Mouse (Mus musculus): Measurements from ENCODE around the gene Olfr229. TPM values are rescaled to one million over a fixed set of nuclear protein-coding genes. Genes with fewer than 3 reads are reported as not detected.
"Not testable (repeated sequence)": the region's sequence is repeated elsewhere in the genome, so short reads cannot be mapped to it uniquely, and the experiment has no call there.

Gene Olfr229
- not detected in 2 replicates for polyA plus RNA-seq (2015; fragmentation: Nextera tagmentation; extraction: Ambion mirVana)

DNA sequence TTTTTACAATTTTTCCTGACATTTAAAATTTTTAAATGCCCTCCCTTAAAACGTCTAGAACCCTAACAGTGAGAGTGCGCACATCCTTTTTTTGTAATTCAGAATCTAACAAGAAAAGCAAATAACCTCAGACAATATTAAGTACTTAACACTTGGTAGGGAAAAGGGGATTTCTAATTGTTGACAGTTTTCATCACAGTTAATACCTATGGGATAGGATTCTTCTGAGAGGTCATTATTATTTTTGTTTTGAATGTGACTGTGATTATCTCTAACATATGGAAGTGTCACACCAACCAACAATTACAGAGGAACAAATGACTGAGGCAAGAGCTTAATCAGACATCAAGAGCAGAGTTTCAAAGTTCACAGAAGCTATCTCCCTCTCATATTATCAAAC, at the start of gene Olfr229:
Gene Olfr229, plus strand, starts transcription at position 301 of the 400 bp plus-strand sequence.
- DNase-seq (ENCODE audit: low spot score), result no peak

DNA sequence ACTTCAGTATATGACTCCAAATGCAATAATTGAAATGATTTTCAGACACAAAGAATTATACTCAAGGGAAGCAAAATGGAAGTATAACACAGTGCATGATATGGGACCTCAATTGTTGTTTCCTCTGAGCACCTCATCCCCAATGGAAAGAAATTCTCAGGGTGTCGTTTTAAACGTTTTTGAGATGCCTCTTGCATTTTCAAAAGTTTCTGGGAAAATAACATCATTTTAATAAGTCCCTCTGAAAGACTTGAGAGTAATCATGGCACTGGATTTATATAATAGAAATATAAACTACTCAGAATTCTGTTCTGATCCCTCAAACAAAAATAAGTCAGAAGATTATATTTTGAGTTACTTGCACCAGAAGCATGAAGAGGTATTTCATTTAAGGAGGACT, 41.0 kb upstream of the Olfr229 start, which contains the start of gene Olfr972:
Gene Olfr972, plus strand, starts transcription at position 301 of the 400 bp plus-strand sequence.
- WGBS, result 49% methylated on average over 2 of the region's 2 CpGs
- Histone ChIP-seq H3K4me3 (ENCODE audit: low read depth, low read length) (no peak within 1 kb of the TSS), H3K4me1 (ENCODE audit: insufficient read depth, low read depth, low read length) (no peaks in the 10 kb centered on the region)

More for the DNA sequence above, at the start of gene Olfr229:
- Histone ChIP-seq H3K27me3 (replicated peaks; ENCODE audit: insufficient read depth, low read length) (no peaks in the 10 kb centered on the region), H3K9ac (replicated peaks; ENCODE audit: low read depth) (no peak within 1 kb of the TSS), H3K27ac (ENCODE audit: low read length) (no peak within 1 kb of the TSS), H3K9me3 (ENCODE audit: low read length) (no peaks in the 10 kb centered on the region), H3K4me3 (ENCODE audit: low read depth, low read length) (no peak within 1 kb of the TSS), H3K4me2 (replicated peaks; ENCODE audit: low read depth, low read length) (no peak within 1 kb of the TSS), H3K36me3 (ENCODE audit: insufficient read depth, low read length) (no peaks in the 10 kb centered on the region), H3K4me1 (ENCODE audit: insufficient read depth, low read depth, low read length) (no peaks in the 10 kb centered on the region)
- no peak for TF ChIP-seq EP300 (IDR thresholded peaks at IDR 0.05)
- TF ChIP-seq CTCF (IDR thresholded peaks at IDR 0.05), result no peak
- no peak for ATAC-seq
- 67% methylated on average over 2 of the region's 2 CpGs for WGBS

DNA sequence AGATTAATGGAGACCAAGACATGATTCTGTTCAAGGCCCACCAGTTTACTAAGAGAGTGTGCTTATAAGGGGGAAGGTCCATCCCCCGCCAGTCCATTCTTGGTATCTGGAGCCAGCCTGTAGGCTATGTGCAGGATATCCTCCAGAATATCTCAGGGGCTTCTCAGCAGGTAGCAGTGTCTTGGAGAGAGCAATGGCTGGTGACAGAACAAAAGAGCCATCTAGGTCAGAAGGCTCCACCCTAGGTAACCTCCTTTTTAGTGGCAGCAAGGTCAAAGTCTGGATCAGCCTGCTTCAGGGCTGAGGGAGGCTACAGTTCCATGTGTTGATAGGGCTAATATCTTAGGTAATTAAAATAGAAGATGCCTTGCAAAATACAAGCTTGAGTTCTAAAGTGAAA, 35.1 kb upstream of the Olfr229 start:
- not testable (repeated sequence) for H3K9me3 ChIP-seq (ENCODE audit: low read length); H3K27ac ChIP-seq (ENCODE audit: low read length); ATAC-seq; H3K4me2 ChIP-seq (replicated peaks; ENCODE audit: low read depth, low read length); DNase-seq (ENCODE audit: low spot score); H3K9ac ChIP-seq (replicated peaks; ENCODE audit: low read depth); H3K4me1 ChIP-seq (ENCODE audit: insufficient read depth, low read depth, low read length); H3K27me3 ChIP-seq (replicated peaks; ENCODE audit: insufficient read depth, low read length); H3K36me3 ChIP-seq (ENCODE audit: insufficient read depth, low read length); H3K4me3 ChIP-seq (ENCODE audit: low read depth, low read length)
- WGBS, result 80% methylated on average over 1 of the region's 1 CpGs

More for the DNA sequence above, 41.0 kb upstream of the Olfr229 start, which contains the start of gene Olfr972:
- TF ChIP-seq CTCF (IDR thresholded peaks at IDR 0.05) (no peak), EP300 (IDR thresholded peaks at IDR 0.05) (no peak)
- no peak within 1 kb of the TSS for H3K27ac ChIP-seq (ENCODE audit: low read length)
- H3K9ac ChIP-seq (replicated peaks; ENCODE audit: low read depth), result no peak within 1 kb of the TSS
- no peak within 1 kb of the TSS for H3K4me2 ChIP-seq (replicated peaks; ENCODE audit: low read depth, low read length)
- ATAC-seq (no peak), DNase-seq (ENCODE audit: low spot score) (no peak)
- no peaks in the 10 kb centered on the region for H3K9me3 ChIP-seq (ENCODE audit: low read length)
- no peaks in the 10 kb centered on the region for H3K36me3 ChIP-seq (ENCODE audit: insufficient read depth, low read length)
- no peaks in the 10 kb centered on the region for H3K27me3 ChIP-seq (replicated peaks; ENCODE audit: insufficient read depth, low read length)

DNA sequence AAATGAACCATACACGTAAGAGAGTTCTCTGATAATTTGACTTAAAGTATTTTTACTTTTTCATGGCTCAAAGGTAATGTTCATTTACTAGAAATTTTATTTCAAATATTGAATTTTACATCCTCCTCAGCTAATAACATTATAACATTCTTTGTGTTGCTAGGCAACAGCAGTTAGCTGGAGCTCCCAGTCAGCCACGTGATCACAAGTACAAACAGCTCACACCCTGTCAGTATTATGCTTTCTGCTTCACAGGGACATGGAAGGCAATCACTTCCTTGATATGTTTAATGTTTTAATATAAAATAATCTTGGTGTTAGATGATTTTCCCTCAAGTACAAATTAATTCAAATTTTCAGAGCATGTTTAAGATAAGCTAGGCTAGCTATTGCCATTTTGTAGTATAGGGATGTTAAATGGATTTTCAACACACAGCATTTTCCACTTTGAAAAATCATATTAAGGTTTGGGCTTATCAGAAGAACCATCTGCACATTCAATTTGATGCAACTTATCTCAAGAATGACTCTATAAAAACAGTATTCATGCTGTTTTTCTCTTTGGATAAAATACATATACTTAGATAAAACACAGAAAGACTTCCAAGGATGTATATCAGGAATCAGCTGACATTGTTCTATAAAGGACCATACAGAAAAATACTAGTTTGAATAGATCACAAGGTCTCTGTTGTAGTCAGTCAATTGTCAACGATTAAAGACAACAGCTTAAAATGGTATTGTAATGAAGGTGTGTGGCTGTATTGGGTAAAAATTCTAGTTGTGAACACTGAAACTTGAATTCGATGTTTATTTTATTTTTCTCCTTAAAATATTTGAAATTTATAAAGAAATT, 29.4 kb upstream of the Olfr229 start:
- not testable (repeated sequence) for H3K27ac ChIP-seq (ENCODE audit: low read length); DNase-seq (ENCODE audit: low spot score); ATAC-seq; H3K4me2 ChIP-seq (replicated peaks; ENCODE audit: low read depth, low read length); H3K9me3 ChIP-seq (ENCODE audit: low read length); H3K4me3 ChIP-seq (ENCODE audit: low read depth, low read length); H3K36me3 ChIP-seq (ENCODE audit: insufficient read depth, low read length); H3K4me1 ChIP-seq (ENCODE audit: insufficient read depth, low read depth, low read length); H3K9ac ChIP-seq (replicated peaks; ENCODE audit: low read depth); H3K27me3 ChIP-seq (replicated peaks; ENCODE audit: insufficient read depth, low read length)
- no CpG with 5 or more reads among the region's 4 CpGs for WGBS

DNA sequence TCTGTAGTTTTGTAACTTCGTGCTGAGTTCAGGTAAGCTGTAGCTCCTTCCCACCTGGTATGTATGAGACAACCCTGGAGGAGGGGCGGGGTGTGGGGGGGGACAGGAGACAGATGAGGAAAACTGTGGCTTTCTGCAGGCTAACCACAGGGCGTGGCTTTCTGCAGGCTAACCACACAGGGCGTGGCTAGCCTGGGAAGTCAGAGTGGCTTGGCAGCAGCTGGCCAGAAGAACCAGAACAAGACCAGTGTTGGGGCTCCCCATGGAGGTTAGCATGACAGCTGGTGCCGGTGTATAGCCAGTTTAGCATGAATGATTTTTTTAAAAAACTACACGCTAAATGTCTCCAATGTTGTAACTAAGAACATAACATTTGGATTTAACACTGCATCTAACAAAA, 2.0 kb upstream of the Olfr229 start:
- Histone ChIP-seq H3K27ac (ENCODE audit: low read length) (no peak overlapping the region), H3K4me3 (ENCODE audit: low read depth, low read length) (no peak overlapping the region), H3K9me3 (ENCODE audit: low read length) (no peaks in the 10 kb centered on the region), H3K27me3 (replicated peaks; ENCODE audit: insufficient read depth, low read length) (no peaks in the 10 kb centered on the region), H3K4me2 (replicated peaks; ENCODE audit: low read depth, low read length) (no peak overlapping the region), H3K9ac (replicated peaks; ENCODE audit: low read depth) (no peak overlapping the region), H3K36me3 (ENCODE audit: insufficient read depth, low read length) (no peaks in the 10 kb centered on the region), H3K4me1 (ENCODE audit: insufficient read depth, low read depth, low read length) (no peaks in the 10 kb centered on the region)
- ATAC-seq (no peak), DNase-seq (ENCODE audit: low spot score) (no peak)
- TF ChIP-seq CTCF (IDR thresholded peaks at IDR 0.05), result no peak
- TF ChIP-seq EP300 (IDR thresholded peaks at IDR 0.05), result no peak
- 61% methylated on average over 6 of the region's 6 CpGs for WGBS

DNA sequence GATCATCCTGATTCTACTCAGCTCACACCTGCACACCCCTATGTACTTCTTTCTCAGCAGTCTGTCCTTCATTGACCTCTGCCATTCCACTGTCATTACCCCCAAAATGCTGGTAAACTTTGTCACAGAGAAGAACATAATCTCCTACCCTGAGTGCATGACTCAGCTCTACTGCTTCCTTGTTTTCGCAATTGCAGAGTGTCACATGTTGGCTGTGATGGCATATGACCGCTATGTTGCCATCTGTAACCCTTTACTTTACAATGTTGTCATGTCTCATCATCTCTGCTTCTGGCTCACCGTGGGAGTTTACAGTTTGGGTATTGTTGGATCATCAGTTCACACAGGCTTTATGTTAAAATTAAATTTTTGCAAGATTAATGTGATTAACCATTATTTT, 2.8 kb downstream of the Olfr229 start:
- DNase-seq (ENCODE audit: low spot score) (no peak), ATAC-seq (no peak; the same call in 1 of the 2 replicates)
- no peaks in the 10 kb centered on the region for H3K27me3 ChIP-seq (replicated peaks; ENCODE audit: insufficient read depth, low read length)
- H3K4me3 ChIP-seq (ENCODE audit: low read depth, low read length), result no peak overlapping the region
- 67% methylated on average over 3 of the region's 3 CpGs for WGBS
- no peak overlapping the region for H3K4me2 ChIP-seq (replicated peaks; ENCODE audit: low read depth, low read length)
- no peaks in the 10 kb centered on the region for H3K36me3 ChIP-seq (ENCODE audit: insufficient read depth, low read length)
- no peaks in the 10 kb centered on the region for H3K9me3 ChIP-seq (ENCODE audit: low read length)
- no peak for TF ChIP-seq CTCF (IDR thresholded peaks at IDR 0.05)
- no peak for TF ChIP-seq EP300 (IDR thresholded peaks at IDR 0.05)
- H3K27ac ChIP-seq (ENCODE audit: low read length), result no peak overlapping the region
- no peaks in the 10 kb centered on the region for H3K4me1 ChIP-seq (ENCODE audit: insufficient read depth, low read depth, low read length)
- no peak overlapping the region for H3K9ac ChIP-seq (replicated peaks; ENCODE audit: low read depth)

DNA sequence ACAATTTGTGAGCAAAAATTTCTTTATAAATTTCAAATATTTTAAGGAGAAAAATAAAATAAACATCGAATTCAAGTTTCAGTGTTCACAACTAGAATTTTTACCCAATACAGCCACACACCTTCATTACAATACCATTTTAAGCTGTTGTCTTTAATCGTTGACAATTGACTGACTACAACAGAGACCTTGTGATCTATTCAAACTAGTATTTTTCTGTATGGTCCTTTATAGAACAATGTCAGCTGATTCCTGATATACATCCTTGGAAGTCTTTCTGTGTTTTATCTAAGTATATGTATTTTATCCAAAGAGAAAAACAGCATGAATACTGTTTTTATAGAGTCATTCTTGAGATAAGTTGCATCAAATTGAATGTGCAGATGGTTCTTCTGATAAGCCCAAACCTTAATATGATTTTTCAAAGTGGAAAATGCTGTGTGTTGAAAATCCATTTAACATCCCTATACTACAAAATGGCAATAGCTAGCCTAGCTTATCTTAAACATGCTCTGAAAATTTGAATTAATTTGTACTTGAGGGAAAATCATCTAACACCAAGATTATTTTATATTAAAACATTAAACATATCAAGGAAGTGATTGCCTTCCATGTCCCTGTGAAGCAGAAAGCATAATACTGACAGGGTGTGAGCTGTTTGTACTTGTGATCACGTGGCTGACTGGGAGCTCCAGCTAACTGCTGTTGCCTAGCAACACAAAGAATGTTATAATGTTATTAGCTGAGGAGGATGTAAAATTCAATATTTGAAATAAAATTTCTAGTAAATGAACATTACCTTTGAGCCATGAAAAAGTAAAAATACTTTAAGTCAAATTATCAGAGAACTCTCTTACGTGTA, 21.1 kb downstream of the Olfr229 start:
- H3K27ac ChIP-seq (ENCODE audit: low read length); DNase-seq (ENCODE audit: low spot score); H3K36me3 ChIP-seq (ENCODE audit: insufficient read depth, low read length); H3K4me2 ChIP-seq (replicated peaks; ENCODE audit: low read depth, low read length); ATAC-seq; H3K9ac ChIP-seq (replicated peaks; ENCODE audit: low read depth); H3K4me1 ChIP-seq (ENCODE audit: insufficient read depth, low read depth, low read length); H3K4me3 ChIP-seq (ENCODE audit: low read depth, low read length); H3K27me3 ChIP-seq (replicated peaks; ENCODE audit: insufficient read depth, low read length); H3K9me3 ChIP-seq (ENCODE audit: low read length): not testable (repeated sequence)
- WGBS, result no CpG with 5 or more reads among the region's 4 CpGs

DNA sequence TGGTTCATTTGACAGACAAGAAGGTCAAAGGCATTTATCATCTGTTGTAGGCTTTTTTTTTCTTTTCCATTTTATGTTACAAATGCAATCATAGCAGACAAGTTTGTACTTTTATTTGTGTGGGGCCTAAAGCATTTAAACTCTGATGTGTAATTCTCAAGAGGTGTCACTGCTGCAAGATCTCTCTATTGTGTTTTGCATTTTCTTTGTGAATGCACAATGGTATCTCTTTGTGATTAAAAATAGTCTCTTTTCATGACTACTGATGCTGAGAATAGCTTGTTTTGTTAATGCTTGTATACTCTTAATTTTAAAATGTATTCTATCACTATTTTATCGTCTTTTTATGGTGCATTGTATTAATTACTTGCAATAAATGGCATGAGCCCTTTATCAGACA, 21.7 kb downstream of the Olfr229 start:
- H3K4me1 ChIP-seq (ENCODE audit: insufficient read depth, low read depth, low read length); H3K4me2 ChIP-seq (replicated peaks; ENCODE audit: low read depth, low read length); H3K27me3 ChIP-seq (replicated peaks; ENCODE audit: insufficient read depth, low read length); ATAC-seq; H3K9me3 ChIP-seq (ENCODE audit: low read length); H3K27ac ChIP-seq (ENCODE audit: low read length); H3K4me3 ChIP-seq (ENCODE audit: low read depth, low read length); H3K36me3 ChIP-seq (ENCODE audit: insufficient read depth, low read length); H3K9ac ChIP-seq (replicated peaks; ENCODE audit: low read depth); DNase-seq (ENCODE audit: low spot score): not testable (repeated sequence)
- 60% methylated on average over 1 of the region's 1 CpGs for WGBS
